Mouse (Mus musculus) retina, postnatal 7 days (tissue): ENCODE results near the gene Kif26a.

ENCODE experiments used
- DNase-seq: peaks from one replicate; pipeline ENCODE4 v3.0.0-alpha.2; 2012; ENCODE audit warnings: low read depth, low spot score

The Kif26a gene

GRCm38 (mm10) chr12:112164840-112165219 is 18.8 kb downstream of the Kif26a start:
- DNase-seq, result no peak

- DNase-seq, result no peak
Measured at GRCm38 (mm10) chr12:112169240-112169639, 23.2 kb downstream of the Kif26a start.

- no peak for DNase-seq
Measured at GRCm38 (mm10) chr12:112170671-112171574, 24.9 kb downstream of the Kif26a start.

DNA sequence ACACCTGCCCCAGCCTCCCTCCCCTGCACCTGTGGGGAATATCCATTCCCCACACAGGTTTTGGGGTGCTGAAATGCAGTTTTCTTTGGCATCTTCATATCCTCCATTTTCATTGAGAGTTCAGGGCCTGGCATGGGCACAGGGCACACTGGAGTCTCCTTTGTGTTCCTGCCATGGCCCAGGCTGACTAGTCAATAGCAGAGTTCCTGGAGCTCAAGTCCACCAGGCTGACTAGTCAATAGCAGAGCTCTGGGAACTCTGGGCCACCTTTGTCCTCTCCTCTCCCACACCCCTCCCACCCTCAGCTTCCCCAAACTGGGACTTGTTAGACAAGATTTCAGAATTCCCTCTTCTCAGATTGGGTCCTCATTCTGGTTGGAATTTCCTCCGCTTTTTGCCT is 25.6 kb downstream of the Kif26a start:
- no peak for DNase-seq

DNA sequence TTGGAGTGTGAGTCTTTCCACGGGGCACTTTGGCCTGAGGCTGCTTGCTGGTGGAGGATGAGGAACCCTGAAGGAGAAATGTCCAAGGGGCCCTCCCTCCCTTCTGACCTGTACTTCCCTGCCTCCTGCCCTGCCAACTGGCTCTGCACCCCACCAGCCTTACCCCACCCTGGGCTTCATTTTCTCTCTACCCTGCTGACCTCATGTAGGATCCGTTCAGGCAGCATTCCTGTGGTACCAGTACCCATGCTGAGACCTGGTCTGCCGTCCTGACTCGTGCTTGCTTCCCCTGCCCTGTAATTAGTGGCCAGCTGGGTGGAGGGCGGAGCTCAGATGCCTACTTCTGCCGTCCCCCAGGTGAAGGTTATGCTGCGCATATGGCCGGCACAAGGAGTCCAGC is 26.2 kb downstream of the Kif26a start:
- DNase-seq, result no peak

DNA sequence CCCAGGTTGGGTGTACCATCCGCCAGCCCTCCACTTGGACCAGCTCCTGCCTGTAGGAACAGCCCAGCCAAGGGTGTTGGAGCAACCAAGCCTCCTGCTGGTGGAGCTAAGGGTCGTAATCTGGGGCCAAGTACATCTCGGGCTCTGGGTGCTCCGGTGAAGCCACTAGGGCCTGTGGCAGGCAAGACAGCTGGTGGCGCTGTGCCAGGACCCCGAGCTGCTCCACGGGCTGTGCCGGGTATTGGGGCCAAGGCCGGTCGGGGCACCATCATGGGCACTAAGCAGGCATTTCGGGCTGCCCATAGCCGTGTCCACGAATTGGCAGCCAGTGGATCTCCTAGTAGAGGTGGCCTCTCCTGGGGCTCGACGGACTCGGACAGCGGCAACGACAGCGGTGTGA is 31.7 kb downstream of the Kif26a start:
- no peak for DNase-seq

GRCm38 (mm10) chr12:112179687-112180086 is 33.7 kb downstream of the Kif26a start:
- no peak for DNase-seq

DNA sequence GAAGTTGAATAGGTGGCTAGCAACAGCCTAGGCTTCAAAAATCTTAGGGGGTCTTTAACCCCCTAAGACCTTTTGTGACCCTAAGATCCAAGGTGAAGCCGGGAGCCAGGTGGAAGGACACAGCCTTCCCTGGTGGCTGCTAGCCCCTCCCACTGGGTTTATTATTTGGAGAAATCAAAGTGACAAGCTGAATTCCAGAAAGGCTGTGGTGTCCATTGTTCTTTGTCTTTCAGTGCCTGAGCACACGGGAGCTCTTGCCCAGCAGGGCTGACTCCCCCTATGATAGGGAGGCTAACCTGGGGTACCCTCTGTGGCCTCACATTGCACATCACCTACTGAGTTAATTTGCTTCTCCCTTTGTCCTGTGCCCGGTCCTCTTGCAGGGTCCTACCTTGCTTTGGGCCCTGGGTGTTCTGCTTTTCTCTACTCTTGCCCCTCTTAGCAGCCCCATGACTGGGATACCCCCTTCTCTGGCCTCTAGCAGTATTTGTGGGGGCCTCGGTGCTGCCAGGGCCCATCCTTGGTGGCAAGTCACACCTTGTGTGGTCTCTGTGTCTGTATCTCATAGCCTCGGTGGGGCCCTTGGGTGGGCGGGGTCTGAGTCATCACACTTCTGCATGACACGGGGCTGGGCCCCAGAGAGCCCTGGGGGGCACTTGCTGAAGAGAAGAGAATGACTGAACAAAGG is 36.1 kb downstream of the Kif26a start:
- no peak for DNase-seq

GRCm38 (mm10) chr12:112182609-112182955 is 36.6 kb downstream of the Kif26a start:
- DNase-seq, result no peak

GRCm38 (mm10) chr12:112183675-112184074 is 37.7 kb downstream of the Kif26a start:
- DNase-seq, result no peak

DNA sequence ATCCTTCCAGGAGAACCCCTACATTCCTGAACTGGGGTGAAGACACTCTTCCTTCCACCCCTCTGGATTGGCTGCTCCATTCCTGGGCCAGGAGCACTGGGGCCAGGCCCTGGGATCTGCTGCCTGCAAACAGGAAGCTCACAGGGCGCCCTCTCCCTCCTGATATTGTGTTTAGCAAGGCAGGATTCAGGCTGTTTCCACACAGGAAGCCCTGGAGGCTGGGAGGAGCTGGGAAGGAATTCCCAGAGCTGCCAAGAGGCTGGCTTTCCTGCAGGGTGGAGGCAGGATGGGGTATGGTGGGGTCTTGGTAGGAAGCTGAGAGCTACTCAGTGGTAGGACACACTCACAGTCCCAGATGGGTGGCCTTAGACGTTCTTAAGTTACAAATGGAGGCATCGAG is 38.4 kb downstream of the Kif26a start:
- DNase-seq, result no peak

- no peak for DNase-seq
Measured at GRCm38 (mm10) chr12:112186899-112187298, 40.9 kb downstream of the Kif26a start.

DNA sequence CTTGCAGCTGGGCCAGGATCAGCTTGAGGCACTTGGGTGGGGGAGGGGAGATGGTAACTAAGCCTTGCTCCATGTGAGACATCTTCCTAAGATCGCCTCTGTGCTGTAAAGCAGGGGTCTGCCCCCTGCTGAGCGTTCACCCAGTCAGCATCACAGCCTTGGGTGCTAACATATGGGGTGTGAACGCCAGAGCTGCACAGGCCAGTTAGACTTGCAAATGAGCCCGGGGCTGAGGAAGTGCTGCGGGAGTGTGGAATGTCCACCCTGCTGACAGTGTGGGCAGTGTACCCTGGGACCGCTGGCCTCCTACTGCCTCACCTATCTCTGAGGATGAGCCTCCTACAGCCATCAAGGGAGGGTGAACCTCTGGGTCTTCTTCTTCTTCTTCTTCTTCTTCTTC is 45.7 kb downstream of the Kif26a start:
- no peak for DNase-seq

- no peak for DNase-seq
Measured at GRCm38 (mm10) chr12:112195019-112195418, 49.0 kb downstream of the Kif26a start.

- no peak for DNase-seq
Measured at GRCm38 (mm10) chr12:112196562-112196961, 50.6 kb downstream of the Kif26a start.

GRCm38 (mm10) chr12:112199363-112199762 is 53.4 kb downstream of the Kif26a start:
- no peak for DNase-seq

- DNase-seq, result no peak
Measured at GRCm38 (mm10) chr12:112200045-112200444, 54.0 kb downstream of the Kif26a start.

DNA sequence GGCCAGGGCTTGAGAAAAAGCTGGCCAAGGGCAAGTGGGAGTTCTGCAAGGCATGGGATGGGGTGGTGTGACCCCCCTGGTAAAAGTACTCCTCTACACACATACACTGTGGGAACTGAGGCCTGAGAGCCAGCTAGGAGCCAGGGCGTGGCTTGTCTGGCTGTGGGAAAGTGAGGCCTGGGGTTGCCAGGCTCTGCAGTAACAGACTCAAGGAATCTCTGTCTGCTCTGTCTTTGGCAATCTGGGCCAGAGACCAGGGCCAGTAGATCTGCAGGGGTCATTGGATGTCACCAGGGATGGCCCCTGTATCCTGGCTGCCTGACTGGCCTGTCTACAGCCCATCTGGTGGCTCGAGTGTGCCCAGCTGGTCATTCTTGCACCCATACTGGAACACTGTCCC is 61.2 kb downstream of the Kif26a start:
- DNase-seq, result no peak

GRCm38 (mm10) chr12:112207734-112208133 is 61.7 kb downstream of the Kif26a start:
- DNase-seq, result no peak

DNA sequence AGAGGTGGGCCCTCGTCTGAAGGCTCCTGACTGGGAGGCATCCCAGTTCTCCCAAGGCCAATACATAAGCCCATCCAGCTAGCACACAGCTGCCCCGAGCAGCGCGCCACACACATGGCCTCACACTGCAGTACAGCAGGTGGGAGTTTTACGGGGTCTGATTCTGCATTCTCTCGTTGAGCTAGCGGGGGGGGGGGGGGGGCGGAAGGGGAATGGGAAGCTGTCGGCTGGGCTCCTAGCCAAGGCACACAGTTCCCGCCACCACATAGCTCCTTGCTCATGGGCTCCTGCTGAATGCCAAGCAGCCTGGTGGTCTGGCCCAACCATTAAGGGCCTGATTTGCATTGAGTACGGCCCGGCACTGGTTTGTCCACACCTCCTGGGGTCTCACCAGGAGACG is 64.6 kb downstream of the Kif26a start:
- DNase-seq, result no peak

DNA sequence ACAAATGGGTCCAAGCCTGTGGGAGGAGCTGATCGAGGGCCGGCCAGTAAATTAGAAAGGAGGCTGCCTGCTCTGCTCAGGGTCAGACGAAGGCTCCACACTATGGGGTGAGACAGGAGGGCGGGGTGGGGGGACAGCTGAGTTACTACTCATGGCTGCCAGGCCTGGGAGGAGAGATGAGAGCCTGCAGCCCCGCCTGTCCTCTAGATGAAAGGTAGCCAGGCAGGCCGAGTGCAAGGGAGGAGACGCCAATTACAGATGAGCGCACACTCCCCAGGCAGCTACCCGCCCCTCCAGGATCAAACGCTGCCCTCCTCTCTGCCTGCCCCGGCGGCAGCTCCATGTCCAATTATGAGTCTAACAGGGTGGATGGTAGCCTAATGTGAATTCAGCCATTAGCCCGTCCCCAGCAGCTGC is 68.4 kb downstream of the Kif26a start:
- no peak for DNase-seq

DNA sequence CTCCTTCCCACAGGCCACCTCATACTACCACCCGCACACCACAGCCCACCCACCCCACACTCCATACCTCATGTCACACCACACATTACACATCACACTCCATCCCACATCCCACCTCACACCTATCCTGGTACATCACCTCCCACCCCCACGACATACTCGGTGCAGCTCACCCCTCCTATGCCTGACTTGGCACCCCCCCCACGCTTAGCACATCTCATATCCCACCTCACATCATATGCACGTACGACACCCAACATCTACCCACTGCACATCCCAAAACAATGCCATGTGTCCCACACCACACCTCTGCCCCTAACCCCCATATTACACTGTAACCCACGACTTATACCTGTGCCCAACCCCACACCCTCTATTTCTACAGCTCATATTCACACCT is 69.5 kb downstream of the Kif26a start:
- no peak for DNase-seq

GRCm38 (mm10) chr12:112217021-112217420 is 71.0 kb downstream of the Kif26a start:
- no peak for DNase-seq
